Mouse (Mus musculus): ENCODE data around the gene Gm10803. TPM values are rescaled to one million over a fixed set of nuclear protein-coding genes. Genes with fewer than 3 reads are reported as not detected.
A peak's percentile ranks its signal among the peaks of the same experiment; 100 is the strongest.

Gm10803 gene
- polyA plus RNA-seq, 1 experiment from 2014 or later: not detected

GRCm38 (mm10) chr2:93538140-93538539 is 22.2 kb upstream of the Gm10803 start:
- peaks cover 21% of the 10 kb centered on the region for H3K4me1 ChIP-seq
- 0 out of 2 replicates have a peak overlapping the region, but pooled peaks have one; percentile 17 for H3K27ac ChIP-seq (replicated peaks)
- H3K9ac ChIP-seq: no peak overlapping the region
- H3K27me3 ChIP-seq: no peaks in the 10 kb centered on the region
- no peak; the same call in 1 of the 2 replicates for ATAC-seq (ENCODE audit: insufficient number of reproducible peaks, low FRiP score, low TSS enrichment, low read depth)
- no peak overlapping the region for H3K4me2 ChIP-seq (replicated peaks)
- H3K9me3 ChIP-seq (replicated peaks): no peaks in the 10 kb centered on the region
- WGBS: 17% methylated on average over 6 of the region's 6 CpGs
- no peak overlapping the region for H3K4me3 ChIP-seq (replicated peaks)
- no peaks in the 10 kb centered on the region for H3K36me3 ChIP-seq

- H3K9me3 ChIP-seq (replicated peaks): no peaks in the 10 kb centered on the region
- no peak overlapping the region for H3K27ac ChIP-seq (replicated peaks)
- no peak overlapping the region for H3K4me3 ChIP-seq (replicated peaks)
- no peaks in the 10 kb centered on the region for H3K27me3 ChIP-seq
- no peak for ATAC-seq (ENCODE audit: insufficient number of reproducible peaks, low FRiP score, low TSS enrichment, low read depth)
- peaks cover 19% of the 10 kb centered on the region for H3K4me1 ChIP-seq
- no peak overlapping the region for H3K9ac ChIP-seq
- 64% methylated on average over 2 of the region's 2 CpGs for WGBS
- H3K36me3 ChIP-seq: no peaks in the 10 kb centered on the region
- no peak overlapping the region for H3K4me2 ChIP-seq (replicated peaks)
Observed at GRCm38 (mm10) chr2:93541771-93542170, 18.6 kb upstream of the Gm10803 start.

DNA sequence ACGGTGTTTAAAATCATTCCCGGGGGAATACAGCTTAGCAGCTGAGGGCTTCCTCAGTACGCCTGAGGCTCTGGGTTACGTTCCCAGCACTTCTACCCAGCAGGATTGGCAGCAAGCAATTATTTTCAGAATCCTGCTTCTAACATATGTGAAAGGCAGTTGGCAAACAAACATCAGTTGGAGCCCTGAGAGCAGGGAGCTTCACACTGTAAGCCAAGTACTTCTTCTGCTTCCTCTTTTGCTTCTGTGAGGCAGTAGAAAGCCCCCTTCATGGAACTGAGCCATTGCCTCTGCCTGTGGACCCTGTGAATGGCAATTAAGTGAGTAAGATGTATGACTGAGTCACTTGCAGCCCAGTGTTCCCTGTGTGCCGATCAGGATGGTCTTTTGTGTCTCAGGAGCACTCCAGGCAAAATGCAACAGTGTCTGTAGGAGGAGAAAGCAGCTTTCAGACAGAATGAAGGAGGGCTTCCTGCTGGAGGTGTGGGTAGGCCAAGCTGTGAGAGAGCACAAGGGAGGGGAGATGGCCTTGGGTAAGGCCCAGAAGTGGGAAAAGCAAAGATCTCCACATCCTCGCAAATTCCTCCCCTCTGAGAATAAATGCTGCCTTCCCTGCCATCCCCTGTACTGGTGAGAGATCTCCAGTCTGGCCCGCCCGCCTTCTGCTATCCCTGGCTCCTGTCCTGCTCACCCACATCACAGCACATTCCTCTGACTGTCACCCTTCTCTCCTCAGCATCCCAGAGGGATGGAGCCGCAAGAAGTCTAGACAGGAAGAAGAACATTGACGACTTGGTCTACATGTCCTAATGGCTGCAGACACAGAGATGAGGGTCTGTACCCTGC is 7.5 kb upstream of the Gm10803 start:
- Histone ChIP-seq H3K27ac (replicated peaks) (0 out of 2 replicates have a peak overlapping the region, but pooled peaks have one; percentile 6), H3K27me3 (no peaks in the 10 kb centered on the region), H3K9ac (no peak overlapping the region), H3K4me2 (replicated peaks) (no peak overlapping the region), H3K36me3 (no peaks in the 10 kb centered on the region), H3K4me3 (replicated peaks) (no peak overlapping the region), H3K4me1 (peaks cover 18% of the 10 kb centered on the region), H3K9me3 (replicated peaks) (no peaks in the 10 kb centered on the region)
- 46% methylated on average over 10 of the region's 10 CpGs for WGBS
- ATAC-seq (ENCODE audit: insufficient number of reproducible peaks, low FRiP score, low TSS enrichment, low read depth): no peak

- H3K4me2 ChIP-seq (replicated peaks): no peak overlapping the region
- H3K36me3 ChIP-seq: no peaks in the 10 kb centered on the region
- no peaks in the 10 kb centered on the region for H3K9me3 ChIP-seq (replicated peaks)
- peak; percentile 48; the same call in 1 of the 2 replicates for ATAC-seq (ENCODE audit: insufficient number of reproducible peaks, low FRiP score, low TSS enrichment, low read depth)
- no peaks in the 10 kb centered on the region for H3K27me3 ChIP-seq
- peaks cover 18% of the 10 kb centered on the region for H3K4me1 ChIP-seq
- no peak overlapping the region for H3K27ac ChIP-seq (replicated peaks)
- H3K9ac ChIP-seq: no peak overlapping the region
- WGBS: 25% methylated on average over 5 of the region's 5 CpGs
- no peak overlapping the region for H3K4me3 ChIP-seq (replicated peaks)
Observed at GRCm38 (mm10) chr2:93553905-93554304, 6.5 kb upstream of the Gm10803 start.

GRCm38 (mm10) chr2:93565647-93566046 is 5.3 kb downstream of the Gm10803 start:
- Histone ChIP-seq H3K27ac (replicated peaks) (no peak overlapping the region), H3K27me3 (no peaks in the 10 kb centered on the region), H3K4me3 (replicated peaks) (no peak overlapping the region), H3K9me3 (replicated peaks) (no peaks in the 10 kb centered on the region), H3K9ac (no peak overlapping the region), H3K4me1 (peaks cover 10% of the 10 kb centered on the region), H3K4me2 (replicated peaks) (no peak overlapping the region), H3K36me3 (no peaks in the 10 kb centered on the region)
- 26% methylated on average over 6 of the region's 6 CpGs for WGBS
- ATAC-seq (ENCODE audit: insufficient number of reproducible peaks, low FRiP score, low TSS enrichment, low read depth): no peak

DNA sequence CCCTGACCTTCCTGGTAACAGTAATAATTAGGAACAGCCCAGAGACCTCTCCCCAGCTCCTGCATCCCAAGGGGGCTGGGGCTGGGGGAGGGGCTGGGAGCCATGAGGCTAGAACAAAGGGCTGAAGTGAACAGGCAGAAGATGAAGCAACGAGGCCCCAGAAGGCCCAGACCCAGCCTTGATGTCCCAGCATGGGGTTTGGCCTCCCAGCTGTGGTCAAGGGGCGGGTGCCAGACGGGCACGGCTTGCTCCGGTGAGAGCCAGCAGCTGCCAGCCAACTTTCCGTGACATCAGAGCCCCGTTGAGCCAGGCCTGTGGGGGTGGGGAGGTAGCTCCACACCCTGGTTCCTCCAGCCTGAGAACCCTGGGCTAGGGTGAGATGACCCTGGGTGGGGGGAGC is 7.3 kb downstream of the Gm10803 start:
- Histone ChIP-seq H3K27ac (replicated peaks) (peak overlapping the region; percentile 44; the same call in 1 of the 2 replicates), H3K9me3 (replicated peaks) (no peaks in the 10 kb centered on the region)
- WGBS: 28% methylated on average over 7 of the region's 7 CpGs

DNA sequence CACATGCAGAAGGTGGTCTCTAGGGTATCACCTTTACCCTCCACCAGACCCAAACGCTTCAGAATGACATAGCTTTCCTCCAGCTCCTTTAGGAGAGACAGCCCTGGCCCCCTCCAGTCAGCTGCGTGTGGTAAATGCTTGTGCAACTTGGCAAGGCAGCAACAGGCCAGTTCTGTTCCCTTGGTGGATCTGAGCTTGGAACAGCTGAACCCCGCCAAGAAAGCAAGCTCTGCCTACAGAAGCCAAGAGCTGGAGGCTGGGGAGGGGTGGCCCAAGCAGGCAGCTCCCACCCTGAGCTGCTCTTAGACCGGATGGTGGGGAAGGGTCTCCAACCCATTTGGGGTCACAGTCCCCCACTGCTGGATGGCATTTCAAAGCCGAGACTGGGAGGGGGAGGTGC is 12.2 kb downstream of the Gm10803 start:
- H3K27me3 ChIP-seq: no peaks in the 10 kb centered on the region
- ATAC-seq (ENCODE audit: insufficient number of reproducible peaks, low FRiP score, low TSS enrichment, low read depth): no peak
- no peaks in the 10 kb centered on the region for H3K9me3 ChIP-seq (replicated peaks)
- H3K9ac ChIP-seq: no peak overlapping the region
- 48% methylated on average over 5 of the region's 5 CpGs for WGBS
- H3K27ac ChIP-seq (replicated peaks): peak overlapping the region; percentile 44
- no peak overlapping the region for H3K4me3 ChIP-seq (replicated peaks)
- H3K4me2 ChIP-seq (replicated peaks): no peak overlapping the region
- no peaks in the 10 kb centered on the region for H3K36me3 ChIP-seq
- peaks cover 22% of the 10 kb centered on the region for H3K4me1 ChIP-seq

More for the DNA sequence above, 7.3 kb downstream of the Gm10803 start:
- Histone ChIP-seq H3K9ac (no peak overlapping the region), H3K4me2 (replicated peaks) (no peak overlapping the region), H3K36me3 (no peaks in the 10 kb centered on the region), H3K4me3 (replicated peaks) (no peak overlapping the region), H3K4me1 (peaks cover 17% of the 10 kb centered on the region), H3K27me3 (no peaks in the 10 kb centered on the region)
- ATAC-seq (ENCODE audit: insufficient number of reproducible peaks, low FRiP score, low TSS enrichment, low read depth): peak; percentile 44; the same call in 1 of the 2 replicates

GRCm38 (mm10) chr2:93581271-93581670 is 20.9 kb downstream of the Gm10803 start:
- Histone ChIP-seq H3K27me3 (no peaks in the 10 kb centered on the region), H3K9me3 (replicated peaks) (no peaks in the 10 kb centered on the region)
- WGBS: 52% methylated on average over 3 of the region's 3 CpGs

GRCm38 (mm10) chr2:93585821-93586220 is 25.5 kb downstream of the Gm10803 start:
- Histone ChIP-seq H3K9ac (no peak overlapping the region), H3K36me3 (no peaks in the 10 kb centered on the region), H3K27me3 (no peaks in the 10 kb centered on the region), H3K4me1 (0 out of 2 replicates have a peak, but pooled peaks cover 3% of the 10 kb centered on the region), H3K4me2 (replicated peaks) (no peak overlapping the region), H3K27ac (replicated peaks) (no peak overlapping the region), H3K9me3 (replicated peaks) (no peaks in the 10 kb centered on the region), H3K4me3 (replicated peaks) (no peak overlapping the region)
- no peak for ATAC-seq (ENCODE audit: insufficient number of reproducible peaks, low FRiP score, low TSS enrichment, low read depth)
- WGBS: 65% methylated on average over 1 of the region's 1 CpGs

More at GRCm38 (mm10) chr2:93581271-93581670, 20.9 kb downstream of the Gm10803 start:
- H3K27ac ChIP-seq (replicated peaks): no peak overlapping the region
- no peaks in the 10 kb centered on the region for H3K4me1 ChIP-seq
- H3K36me3 ChIP-seq: no peaks in the 10 kb centered on the region
- H3K4me3 ChIP-seq (replicated peaks): no peak overlapping the region
- no peak overlapping the region for H3K4me2 ChIP-seq (replicated peaks)
- ATAC-seq (ENCODE audit: insufficient number of reproducible peaks, low FRiP score, low TSS enrichment, low read depth): no peak
- H3K9ac ChIP-seq: no peak overlapping the region

- H3K27ac ChIP-seq (replicated peaks): no peak overlapping the region
- ATAC-seq (ENCODE audit: insufficient number of reproducible peaks, low FRiP score, low TSS enrichment, low read depth): no peak
- no peaks in the 10 kb centered on the region for H3K9me3 ChIP-seq (replicated peaks)
- no peaks in the 10 kb centered on the region for H3K36me3 ChIP-seq
- H3K4me3 ChIP-seq (replicated peaks): no peak overlapping the region
- no peak overlapping the region for H3K9ac ChIP-seq
- no peak overlapping the region for H3K4me2 ChIP-seq (replicated peaks)
- H3K27me3 ChIP-seq: no peaks in the 10 kb centered on the region
- WGBS: 26% methylated on average over 6 of the region's 6 CpGs
- H3K4me1 ChIP-seq: peaks cover 6% of the 10 kb centered on the region
Observed at GRCm38 (mm10) chr2:93587446-93587845, 27.1 kb downstream of the Gm10803 start.

DNA sequence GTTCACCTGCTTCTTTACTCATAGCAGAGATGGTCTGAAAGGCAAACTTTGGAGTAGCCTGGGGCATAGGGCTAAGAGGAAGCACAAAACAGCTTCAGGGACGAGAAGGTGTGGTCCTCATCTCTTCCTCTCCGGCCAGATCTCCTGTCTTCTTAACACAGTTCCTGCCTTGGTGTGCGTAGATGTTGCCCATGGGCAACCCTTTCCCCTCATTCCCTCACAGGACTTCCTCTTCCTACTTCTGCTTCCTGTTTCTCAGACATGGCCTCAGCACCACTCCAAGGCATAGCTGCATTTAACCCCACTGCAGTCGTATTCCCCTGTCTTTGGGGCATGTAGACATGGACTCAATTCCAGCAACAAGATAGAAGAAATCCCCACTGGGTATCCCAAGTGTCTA is 29.5 kb downstream of the Gm10803 start:
- ATAC-seq (ENCODE audit: insufficient number of reproducible peaks, low FRiP score, low TSS enrichment, low read depth): no peak
- no peak overlapping the region for H3K4me2 ChIP-seq (replicated peaks)
- no peaks in the 10 kb centered on the region for H3K36me3 ChIP-seq
- H3K4me3 ChIP-seq (replicated peaks): no peak overlapping the region
- H3K27me3 ChIP-seq: no peaks in the 10 kb centered on the region
- H3K9ac ChIP-seq: no peak overlapping the region
- H3K9me3 ChIP-seq (replicated peaks): no peaks in the 10 kb centered on the region
- WGBS: 64% methylated on average over 4 of the region's 4 CpGs
- no peak overlapping the region for H3K27ac ChIP-seq (replicated peaks)
- H3K4me1 ChIP-seq: peaks cover 14% of the 10 kb centered on the region

Data from embryonic facial prominence, embryonic 15.5 days (tissue).